Mouse (Mus musculus) olfactory bulb, adult 2 months (tissue): Measurements from ENCODE around the gene Gm28374. TPM values are rescaled to one million over a fixed set of nuclear protein-coding genes. Genes with fewer than 3 reads are reported as not detected.

ENCODE experiments used
- H3K27ac ChIP-seq: fragments of 200-500 bp; 2 replicates; pipeline ENCODE4 v1.5.1; 2012; ENCODE audit warnings: low read depth, low read length; ENCODE audit not compliant: insufficient read depth
- H3K4me1 ChIP-seq: fragments of 200-500 bp; 2 replicates; pipeline ENCODE4 v1.6.1; 2012; ENCODE audit warnings: low read length; ENCODE audit not compliant: control insufficient read depth, insufficient read depth
- H3K4me3 ChIP-seq: fragments of 200-500 bp; 2 replicates; pipeline ENCODE4 v1.5.1; 2012; ENCODE audit warnings: mild to moderate bottlenecking, low read depth, low read length, moderate library complexity; ENCODE audit not compliant: insufficient read depth
- CTCF ChIP-seq: fragments of 200-500 bp; IDR thresholded peaks from 2 replicates; pipeline ENCODE4 v1.5.1; 2012; ENCODE audit warnings: low read depth, mild to moderate bottlenecking, low read length, moderate library complexity; ENCODE audit not compliant: insufficient read depth
- POLR2A ChIP-seq: fragments of 200-500 bp; IDR thresholded peaks from 2 replicates; pipeline ENCODE4 v1.6.1; 2012; ENCODE audit warnings: mild to moderate bottlenecking, low read depth, low read length, moderate library complexity; ENCODE audit not compliant: insufficient read depth
- WGBS: fragments of 180-500 bp; shearing (Covaris S2); methylation state at CpG from one replicate; pipeline ENCODE4 v1.1.7; 2018; 5-methylcytosine and 5-hydroxymethylcytosine counted together
- polyA plus RNA-seq: library from polyadenylated mRNA; stranded (reverse); fragments of >200 nt; gene quantifications from 2 replicates; pipeline ENCODE4 v1.2.4, GENCODE M21; 2012; ENCODE audit warnings: low replicate concordance; ENCODE audit not compliant: missing spikeins, insufficient read depth, insufficient read length

The Gm28374 gene
- polyA plus RNA-seq, 1 experiment = not detected

GRCm38 (mm10) chr19:6061641-6062302, 20.3 kb downstream of the Gm28374 start:
- WGBS = under 1% methylated on average over 44 of the region's 44 CpGs
- Histone ChIP-seq H3K4me3 (peak overlapping the region; percentile 90), H3K4me1 (peaks cover 20% of the 10 kb centered on the region), H3K27ac (peak overlapping the region; percentile 41)
- TF ChIP-seq POLR2A (no peak), CTCF (no peak)

GRCm38 (mm10) chr19:6061021-6061533, 21.0 kb downstream of the Gm28374 start, which contains the start of gene Znhit2:
Znhit2 (plus strand) TSS chr19:6061192.
- H3K4me1 ChIP-seq = peaks cover 15% of the 10 kb centered on the region
- peak within 1 kb of the TSS; percentile 41 for H3K27ac ChIP-seq

GRCm38 (mm10) chr19:6058966-6059365, 23.1 kb downstream of the Gm28374 start:
- 82% methylated on average over 5 of the region's 5 CpGs for WGBS
- no peak overlapping the region for H3K4me3 ChIP-seq
- no peak overlapping the region for H3K27ac ChIP-seq
- TF ChIP-seq CTCF (no peak), POLR2A (no peak)
- peaks cover 15% of the 10 kb centered on the region for H3K4me1 ChIP-seq

More at GRCm38 (mm10) chr19:6061021-6061533, 21.0 kb downstream of the Gm28374 start, which contains the start of gene Znhit2:
- peak within 1 kb of the TSS; percentile 90 for H3K4me3 ChIP-seq
- TF ChIP-seq CTCF (no peak), POLR2A (peak; percentile 68)
- WGBS = under 1% methylated on average over 58 of the region's 58 CpGs

GRCm38 (mm10) chr19:6058513-6058912, 23.5 kb downstream of the Gm28374 start:
- WGBS = 28% methylated on average over 5 of the region's 5 CpGs
- peak overlapping the region; percentile 90 for H3K4me3 ChIP-seq
- peaks cover 15% of the 10 kb centered on the region for H3K4me1 ChIP-seq
- no peak overlapping the region for H3K27ac ChIP-seq
- TF ChIP-seq CTCF = no peak
- TF ChIP-seq POLR2A = no peak

GRCm38 (mm10) chr19:6057313-6058096, 24.6 kb downstream of the Gm28374 start, which contains the start of the genes Mrpl49 and Fau:
Mrpl49 (minus strand) TSS chr19:6057785.
Fau (plus strand) TSS chr19:6057844.
- WGBS = under 1% methylated on average over 63 of the region's 63 CpGs
- Histone ChIP-seq H3K4me1 (peaks cover 9% of the 10 kb centered on the region), H3K27ac (peak within 1 kb of the TSS; percentile 67; the same call in 1 of the 2 replicates), H3K4me3 (peak within 1 kb of the TSS; percentile 90)
- no peak for TF ChIP-seq CTCF
- peak; percentile 93 for TF ChIP-seq POLR2A

- 23% methylated on average over 4 of the region's 4 CpGs for WGBS
- H3K4me3 ChIP-seq = no peak overlapping the region
- H3K4me1 ChIP-seq = peaks cover 3% of the 10 kb centered on the region; the same call in 1 of the 2 replicates
- no peak overlapping the region for H3K27ac ChIP-seq
- TF ChIP-seq POLR2A = no peak
- TF ChIP-seq CTCF = no peak
These were observed 25.4 kb downstream of the Gm28374 start for GRCm38 (mm10) chr19:6056696-6057095.

- no peak for TF ChIP-seq CTCF
- TF ChIP-seq POLR2A = no peak
- Histone ChIP-seq H3K4me3 (no peak overlapping the region), H3K4me1 (peaks cover 3% of the 10 kb centered on the region; the same call in 1 of the 2 replicates), H3K27ac (no peak overlapping the region)
- 84% methylated on average over 5 of the region's 5 CpGs for WGBS
These were observed 27.8 kb downstream of the Gm28374 start for GRCm38 (mm10) chr19:6054296-6054695.

GRCm38 (mm10) chr19:6052516-6052915, 29.5 kb downstream of the Gm28374 start:
- Histone ChIP-seq H3K4me3 (no peak overlapping the region), H3K4me1 (peaks cover 10% of the 10 kb centered on the region), H3K27ac (no peak overlapping the region)
- 85% methylated on average over 7 of the region's 7 CpGs for WGBS
- no peak for TF ChIP-seq CTCF
- no peak for TF ChIP-seq POLR2A
